Mouse (Mus musculus): Measurements from ENCODE around the gene Ubqln4. TPM values are rescaled to one million over a fixed set of nuclear protein-coding genes. Genes with fewer than 3 reads are reported as not detected.
A peak's percentile ranks its signal among the peaks of the same experiment; 100 is the strongest.

Gene Ubqln4
- 100 to 1,000 TPM in 1 of 4 experiments, 10 to 100 TPM in 3; 91.9 to 112 (median 94.6) TPM for total RNA-seq (2022)

DNA sequence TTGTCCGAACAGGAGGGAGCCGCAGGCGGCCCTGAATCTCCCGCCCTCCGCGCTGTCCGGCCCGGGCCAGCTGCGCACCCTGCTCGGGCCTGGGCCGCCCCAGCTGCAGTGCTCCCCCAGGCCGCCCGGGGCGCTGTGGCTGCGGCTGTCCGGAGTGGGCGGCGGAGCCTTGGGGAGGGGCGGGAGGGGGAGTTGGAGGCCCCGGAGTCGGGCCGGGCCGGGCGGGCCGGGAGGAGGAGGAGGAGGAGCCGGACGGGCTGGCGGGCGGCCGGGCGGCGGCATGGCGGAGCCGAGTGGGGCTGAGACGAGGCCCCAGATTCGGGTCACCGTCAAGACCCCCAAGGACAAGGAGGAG lies at the start of gene Ubqln4:
TSS of gene Ubqln4 (plus strand) at position 234 of the 355 bp plus-strand sequence.
- peak; percentile 91 for DNase-seq (ENCODE audit: low spot score in 2 of 2)

- no peak for DNase-seq (ENCODE audit: low spot score in 2 of 2)
These were observed 49.4 kb upstream of the Ubqln4 start for GRCm38 (mm10) chr3:88503881-88504746.

GRCm38 (mm10) chr3:88505081-88505480 lies 48.5 kb upstream of the Ubqln4 start:
- DNase-seq (ENCODE audit: low spot score in 2 of 2) = no peak

GRCm38 (mm10) chr3:88505765-88506164 lies 47.8 kb upstream of the Ubqln4 start:
- DNase-seq (ENCODE audit: low spot score in 2 of 2) = no peak

GRCm38 (mm10) chr3:88509250-88509649 lies 44.3 kb upstream of the Ubqln4 start:
- DNase-seq (ENCODE audit: low spot score in 2 of 2) = no peak

DNA sequence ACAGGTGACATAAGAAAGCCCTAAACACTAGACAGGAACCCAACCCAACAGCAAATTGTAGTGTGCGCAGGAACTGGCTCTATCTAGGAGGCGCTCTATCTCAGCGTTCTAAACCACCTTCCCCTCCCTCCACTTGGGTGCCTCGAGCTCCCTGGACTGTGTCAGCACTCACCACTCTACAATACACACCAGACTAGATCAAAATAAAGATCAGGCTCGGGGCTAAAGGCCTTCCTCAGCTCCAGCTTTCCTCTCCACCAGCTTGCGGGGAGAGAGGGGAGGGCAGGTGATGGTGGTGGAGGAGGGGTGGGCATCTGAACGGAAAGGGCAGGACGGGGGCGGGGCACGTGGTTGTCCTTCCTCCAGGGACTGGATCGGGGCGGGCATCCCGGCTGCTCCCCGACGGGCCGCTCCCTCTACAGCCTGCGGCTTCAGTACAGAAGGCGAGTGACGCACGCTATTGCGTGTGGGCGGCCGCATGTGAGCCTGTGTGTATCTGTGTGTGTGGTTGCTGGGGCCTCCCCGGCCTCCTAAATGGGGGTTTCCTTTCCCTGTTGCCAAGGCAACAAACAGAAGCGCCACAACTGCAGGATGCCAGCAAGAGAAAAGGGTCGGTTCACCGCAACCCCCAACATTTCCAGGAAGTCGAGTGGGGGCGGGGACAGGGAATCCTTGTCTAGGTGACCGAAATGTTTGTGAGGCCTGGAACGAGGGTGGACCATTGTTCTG lies 43.7 kb upstream of the Ubqln4 start, which contains the start of gene Lmna:
TSS of gene Lmna (minus strand) at position 265 of the 729 bp plus-strand sequence.
- peak; percentile 85 to 91 for DNase-seq (ENCODE audit: low spot score in 2 of 2)

DNA sequence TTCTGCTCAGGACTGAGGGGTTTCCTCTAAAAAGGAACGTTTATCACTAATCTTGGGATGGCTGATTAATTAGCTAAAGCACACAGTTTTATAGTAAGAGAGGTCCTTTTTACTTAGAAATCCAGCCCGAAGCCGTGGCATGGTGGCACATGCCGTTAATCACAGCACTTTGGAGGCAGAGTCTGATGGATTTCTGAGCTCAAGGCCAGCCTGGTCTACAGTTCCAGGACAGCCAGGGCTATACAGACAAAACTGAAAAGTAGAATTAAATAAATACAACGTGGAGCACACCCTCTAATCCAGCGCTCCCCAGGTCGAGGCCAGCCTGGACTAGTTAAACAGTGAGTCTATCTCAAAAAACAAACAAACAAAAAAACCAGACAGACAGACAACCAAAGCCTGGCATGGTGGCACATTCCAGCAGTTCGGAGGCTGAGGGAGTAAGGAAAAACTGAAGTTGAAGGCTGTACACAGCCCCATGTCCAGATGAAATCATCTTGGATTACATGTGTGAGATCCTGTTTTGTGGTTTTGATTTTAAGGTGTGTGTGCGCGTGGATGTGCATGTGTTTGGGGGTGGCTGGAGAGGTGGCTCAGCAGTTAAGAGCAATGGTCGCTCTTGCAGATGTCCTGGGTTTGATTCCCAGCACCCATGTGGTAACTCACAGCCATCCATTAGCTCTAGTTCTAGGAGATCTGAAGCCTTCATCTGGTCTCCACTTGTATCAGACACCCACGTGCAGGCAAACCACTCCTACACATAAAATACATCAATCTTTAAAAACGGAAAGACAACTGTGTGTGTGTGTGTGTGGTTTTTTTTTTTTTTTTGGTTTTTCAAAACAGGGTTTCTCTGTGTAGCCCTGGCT lies 42.9 kb upstream of the Ubqln4 start:
- DNase-seq (ENCODE audit: low spot score in 2 of 2) = no peak

GRCm38 (mm10) chr3:88511559-88511958 lies 42.0 kb upstream of the Ubqln4 start:
- DNase-seq (ENCODE audit: low spot score in 2 of 2) = no peak

GRCm38 (mm10) chr3:88512141-88512895 lies 41.2 kb upstream of the Ubqln4 start:
- no peak for DNase-seq (ENCODE audit: low spot score in 2 of 2)

- no peak for DNase-seq (ENCODE audit: low spot score in 2 of 2)
These were observed 40.5 kb upstream of the Ubqln4 start for GRCm38 (mm10) chr3:88512896-88513545.

- DNase-seq (ENCODE audit: low spot score in 2 of 2) = no peak
These were observed 39.9 kb upstream of the Ubqln4 start for GRCm38 (mm10) chr3:88513546-88514115.

DNA sequence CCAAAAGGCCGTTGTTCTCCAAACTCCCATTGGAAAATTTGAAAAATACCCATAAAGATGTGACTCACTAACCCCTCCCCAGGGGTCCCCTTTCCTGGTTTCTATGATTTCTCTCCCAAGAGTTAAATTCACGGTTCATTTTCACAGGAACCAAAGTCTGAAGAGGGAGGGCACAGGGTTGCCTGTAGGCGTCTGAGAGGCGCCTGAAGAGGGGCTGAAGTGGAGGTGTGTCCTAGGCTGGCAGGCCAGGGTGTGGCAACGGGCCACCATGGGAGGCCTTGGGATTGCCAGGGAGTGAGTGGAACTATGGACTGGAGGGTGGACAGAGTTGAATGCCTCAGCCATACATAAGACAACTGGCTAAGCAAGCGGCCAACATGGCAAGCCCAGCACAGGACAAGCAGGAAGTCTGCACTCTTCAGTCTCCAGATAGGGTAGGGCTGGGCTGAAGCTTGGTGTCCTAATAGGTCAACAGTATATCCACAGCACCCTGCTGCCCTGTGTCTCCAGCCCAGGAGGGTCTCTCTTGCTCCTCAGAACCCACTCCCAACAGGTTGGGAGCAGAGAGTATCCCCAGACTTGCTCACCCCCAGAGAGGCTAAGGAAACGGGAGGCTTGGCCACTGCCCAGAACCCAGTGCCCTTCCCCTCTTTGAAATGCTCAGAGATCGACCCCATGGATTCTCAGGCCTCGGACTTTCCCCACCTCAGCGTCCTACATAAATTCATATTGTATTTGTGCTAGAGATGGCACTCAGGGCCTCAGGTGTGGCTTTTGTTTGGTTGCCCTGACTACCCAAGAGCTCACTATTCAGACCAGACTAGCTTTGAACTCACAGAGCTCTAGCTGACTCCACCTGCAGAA lies 39.1 kb upstream of the Ubqln4 start:
- no peak for DNase-seq (ENCODE audit: low spot score in 2 of 2)

- no peak for DNase-seq (ENCODE audit: low spot score in 2 of 2)
These were observed 38.5 kb upstream of the Ubqln4 start for GRCm38 (mm10) chr3:88515095-88515386.

DNA sequence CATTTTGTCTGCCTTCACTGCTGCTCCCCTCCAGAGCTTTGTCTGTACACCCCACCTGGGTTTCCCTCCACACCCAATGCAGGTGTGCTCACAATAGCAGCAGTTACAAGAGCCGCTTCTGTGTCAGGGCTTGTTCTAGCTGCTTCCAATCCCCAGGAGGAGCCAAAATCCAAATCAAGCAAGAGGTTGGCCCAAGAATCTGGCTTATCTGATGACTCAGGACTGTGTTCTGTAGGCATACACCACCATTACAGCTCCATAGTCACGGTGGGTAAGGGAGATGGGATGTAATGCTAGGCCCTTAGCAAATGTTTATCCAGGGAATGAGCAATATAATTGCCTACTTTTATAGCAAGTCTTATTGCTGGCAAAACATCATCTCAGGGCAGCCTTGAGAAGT lies 37.2 kb upstream of the Ubqln4 start:
- no peak for DNase-seq (ENCODE audit: low spot score in 2 of 2)

DNA sequence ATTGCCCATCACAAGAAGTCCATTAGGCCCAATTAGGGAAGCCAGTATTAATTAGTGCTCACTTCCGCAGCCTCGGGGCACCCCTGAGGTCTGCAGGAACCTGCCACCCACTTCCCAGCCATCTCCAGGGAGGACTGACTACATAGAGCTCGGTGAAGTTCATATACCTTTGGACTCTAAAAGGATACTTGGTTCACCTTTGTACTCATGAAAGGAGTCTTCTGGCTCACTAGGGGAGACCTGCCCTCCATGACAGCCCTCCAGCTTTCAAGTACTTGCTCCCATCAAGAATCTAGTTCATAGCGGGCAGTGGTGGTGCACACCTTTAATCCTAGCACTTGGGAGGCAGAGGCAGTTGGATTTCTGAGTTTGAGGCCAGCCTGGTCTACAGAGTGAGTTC lies 35.1 kb upstream of the Ubqln4 start:
- DNase-seq (ENCODE audit: low spot score in 2 of 2) = no peak

GRCm38 (mm10) chr3:88520078-88520477 lies 33.5 kb upstream of the Ubqln4 start:
- DNase-seq (ENCODE audit: low spot score in 2 of 2) = no peak

GRCm38 (mm10) chr3:88521156-88521555 lies 32.4 kb upstream of the Ubqln4 start:
- DNase-seq (ENCODE audit: low spot score in 2 of 2) = no peak

GRCm38 (mm10) chr3:88521803-88522331 lies 31.7 kb upstream of the Ubqln4 start:
- DNase-seq (ENCODE audit: low spot score in 2 of 2) = no peak

GRCm38 (mm10) chr3:88523027-88523426 lies 30.5 kb upstream of the Ubqln4 start:
- no peak for DNase-seq (ENCODE audit: low spot score in 2 of 2)
